Mouse (Mus musculus) heart, embryonic 14.5 days (tissue): ENCODE data around the gene Agr3. TPM values are rescaled to one million over a fixed set of nuclear protein-coding genes. Genes with fewer than 3 reads are reported as not detected.

ENCODE experiments used
- ATAC-seq: fragments of 200-750 bp; cut with Nextera tagmentation; 2 replicates; pipeline ENCODE4 v1.8.0; 2017; ENCODE audit warnings: low read depth, moderate TSS enrichment; ENCODE audit not compliant: insufficient number of reproducible peaks, insufficient read depth, low FRiP score
- H3K27ac ChIP-seq, 2 experiments: fragments of 200-500 bp in 1 of 2; fragments of 300-500 bp in 1 of 2; sonication (generic) in 1 of 2; replicated peaks in 1 of 2; 2 replicates each; pipeline ENCODE4 v1.5.1; 2012 to 2014; ENCODE audit warnings: low read depth in 2 of 2, low read length in 2 of 2, control low read depth in 1 of 2, mild to moderate bottlenecking in 1 of 2, mixed read lengths in 1 of 2; ENCODE audit not compliant: control insufficient read depth in 1 of 2, insufficient read depth in 1 of 2
- H3K27me3 ChIP-seq: fragments of 300-500 bp; sonication (generic); 2 replicates; pipeline ENCODE4 v1.6.1; 2014; ENCODE audit warnings: mild to moderate bottlenecking, low read length, control low read depth; ENCODE audit not compliant: control insufficient read depth, insufficient read depth
- H3K36me3 ChIP-seq: fragments of 300-500 bp; sonication (generic); 2 replicates; pipeline ENCODE4 v1.6.1; 2014; ENCODE audit warnings: mild to moderate bottlenecking, control low read depth, low read length, mixed read lengths; ENCODE audit not compliant: control insufficient read depth, insufficient read depth
- H3K4me1 ChIP-seq, 2 experiments: fragments of 200-500 bp in 1 of 2; fragments of 300-500 bp in 1 of 2; sonication (generic) in 1 of 2; 2 replicates each; pipeline ENCODE4 v1.6.1; 2012 to 2014; ENCODE audit warnings: low read length in 2 of 2, control low read depth in 1 of 2, mixed read lengths in 1 of 2; ENCODE audit not compliant: control insufficient read depth in 2 of 2, insufficient read depth in 2 of 2
- H3K4me2 ChIP-seq: fragments of 300-500 bp; sonication (generic); 2 replicates; pipeline ENCODE4 v1.6.1; 2014; ENCODE audit warnings: mild to moderate bottlenecking, low read length
- H3K4me3 ChIP-seq, 2 experiments: fragments of 200-500 bp in 1 of 2; fragments of 300-500 bp in 1 of 2; sonication (generic) in 1 of 2; 2 replicates each; pipeline ENCODE4 v1.5.1; 2012 to 2014; ENCODE audit warnings: low read length in 2 of 2, mild to moderate bottlenecking in 2 of 2, control low read depth in 1 of 2, low read depth in 1 of 2, moderate library complexity in 1 of 2; ENCODE audit not compliant: control insufficient read depth in 1 of 2, insufficient read depth in 1 of 2
- H3K9ac ChIP-seq: fragments of 300-500 bp; sonication (generic); 2 replicates; pipeline ENCODE4 v1.6.1; 2014; ENCODE audit warnings: mild to moderate bottlenecking, low read length
- H3K9me3 ChIP-seq: fragments of 300-500 bp; sonication (generic); 2 replicates; pipeline ENCODE4 v1.6.1; 2016; ENCODE audit warnings: low read length, control low read depth; ENCODE audit not compliant: control insufficient read depth
- WGBS: fragments of 180-500 bp; shearing (Covaris S2); extraction: QIAGEN DNeasy Blood & Tissue Kit; methylation state at CpG from one replicate; pipeline ENCODE4 v1.1.7; 2014; 5-methylcytosine and 5-hydroxymethylcytosine counted together
- polyA plus RNA-seq: library from polyadenylated mRNA; unstranded; fragments of >200 nt; fragmentation: Nextera tagmentation; extraction: Ambion mirVana; gene quantifications from 2 replicates; pipeline ENCODE4 v1.2.1, GENCODE M21; 2014

The Agr3 gene
- polyA plus RNA-seq, 1 experiment from 2014 or later = not detected

GRCm38 (mm10) chr12:35966098-35966767, 40.8 kb downstream of the Agr3 start:
- Histone ChIP-seq H3K9ac (no peak overlapping the region), H3K4me1 (no peaks in the 10 kb centered on the region), H3K27me3 (no peaks in the 10 kb centered on the region), H3K9me3 (no peaks in the 10 kb centered on the region), H3K4me2 (no peak overlapping the region), H3K27ac (no peak overlapping the region), H3K4me3 (no peak overlapping the region), H3K36me3 (no peaks in the 10 kb centered on the region)
- no peak for ATAC-seq
- 42% methylated on average over 7 of the region's 7 CpGs for WGBS

DNA sequence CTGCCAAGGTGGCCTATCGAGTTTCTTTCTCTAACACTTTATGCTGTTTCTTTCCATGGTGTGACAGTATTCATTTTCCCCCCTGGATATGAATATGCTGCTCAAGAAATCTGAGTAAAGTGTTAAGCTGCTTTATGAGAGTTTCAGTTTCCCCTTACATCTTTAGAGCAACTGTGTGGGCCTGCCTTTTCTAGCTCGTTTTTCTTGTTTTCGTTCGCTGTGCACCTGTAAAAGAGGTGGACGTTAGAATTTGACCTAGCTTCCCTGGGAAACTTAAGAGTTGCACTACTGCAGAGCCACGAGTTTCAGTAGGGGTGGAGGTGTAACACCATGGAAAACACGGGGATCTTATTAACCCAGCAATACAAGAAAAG, 41.3 kb downstream of the Agr3 start:
- WGBS = 74% methylated on average over 7 of the region's 7 CpGs
- no peaks in the 10 kb centered on the region for H3K27me3 ChIP-seq
- H3K36me3 ChIP-seq = no peaks in the 10 kb centered on the region
- H3K4me2 ChIP-seq = no peak overlapping the region
- H3K9ac ChIP-seq = no peak overlapping the region
- no peaks in the 10 kb centered on the region for H3K4me1 ChIP-seq
- H3K9me3 ChIP-seq = no peaks in the 10 kb centered on the region
- no peak overlapping the region for H3K4me3 ChIP-seq
- ATAC-seq = no peak
- H3K27ac ChIP-seq = no peak overlapping the region

DNA sequence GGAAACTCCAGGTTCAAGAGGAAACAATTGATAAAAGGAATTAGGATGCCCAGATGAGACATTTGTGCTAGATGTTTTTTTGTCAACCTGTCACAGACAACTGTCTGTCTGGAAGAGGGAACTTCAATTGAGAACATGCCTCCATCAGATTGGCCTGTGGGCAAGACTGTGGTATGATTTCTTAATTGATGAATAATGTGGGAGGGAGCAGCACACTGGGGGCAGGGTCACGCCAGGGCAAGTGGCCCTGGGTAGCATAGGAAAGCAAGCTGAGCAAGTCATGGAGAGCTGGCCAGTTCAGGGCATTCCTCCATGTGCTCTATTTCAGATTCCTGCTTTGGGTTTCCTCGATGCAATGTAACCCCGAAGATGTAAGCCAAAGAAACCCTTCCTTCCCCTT, 50.5 kb downstream of the Agr3 start:
- H3K4me1 ChIP-seq = no peaks in the 10 kb centered on the region
- H3K4me2 ChIP-seq = no peak overlapping the region
- no peak overlapping the region for H3K27ac ChIP-seq
- 72% methylated on average over 3 of the region's 3 CpGs for WGBS
- no peak overlapping the region for H3K9ac ChIP-seq
- no peaks in the 10 kb centered on the region for H3K9me3 ChIP-seq
- ATAC-seq = no peak
- H3K4me3 ChIP-seq = no peak overlapping the region
- no peaks in the 10 kb centered on the region for H3K36me3 ChIP-seq
- no peaks in the 10 kb centered on the region for H3K27me3 ChIP-seq

GRCm38 (mm10) chr12:35977633-35978246, 52.3 kb downstream of the Agr3 start:
- Histone ChIP-seq H3K4me1 (peaks cover 2 to 6% of the 10 kb centered on the region in 2 experiments), H3K9ac (no peak overlapping the region), H3K4me3 (no peak overlapping the region), H3K4me2 (no peak overlapping the region), H3K36me3 (no peaks in the 10 kb centered on the region), H3K27me3 (no peaks in the 10 kb centered on the region), H3K27ac (no peak overlapping the region), H3K9me3 (no peaks in the 10 kb centered on the region)
- ATAC-seq = no peak
- WGBS = 62% methylated on average over 6 of the region's 6 CpGs

DNA sequence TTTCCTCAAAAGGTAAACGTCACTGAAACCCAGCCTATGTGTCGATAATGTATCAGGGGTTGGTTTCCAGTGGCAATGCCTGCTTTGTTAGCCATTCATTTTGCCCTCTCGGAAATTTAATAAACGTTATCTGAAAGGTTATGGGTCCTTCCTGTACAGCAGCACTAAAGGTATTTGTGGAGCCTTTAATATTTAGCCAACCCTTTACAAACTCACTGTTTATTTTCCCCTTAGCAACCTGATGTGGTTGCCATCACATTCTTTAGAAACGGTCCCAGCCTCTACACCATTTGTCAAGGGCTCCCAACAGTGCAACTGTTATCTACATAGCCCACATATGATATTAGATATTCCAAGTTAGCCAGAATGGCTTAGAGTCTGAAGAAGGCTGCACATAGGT, 54.2 kb downstream of the Agr3 start:
- H3K36me3 ChIP-seq = no peaks in the 10 kb centered on the region
- H3K9me3 ChIP-seq = no peaks in the 10 kb centered on the region
- H3K4me1 ChIP-seq = peaks cover 2 to 6% of the 10 kb centered on the region in 2 experiments
- no peak overlapping the region for H3K4me2 ChIP-seq
- WGBS = 68% methylated on average over 5 of the region's 5 CpGs
- H3K9ac ChIP-seq = no peak overlapping the region
- H3K27me3 ChIP-seq = no peaks in the 10 kb centered on the region
- no peak overlapping the region for H3K4me3 ChIP-seq
- no peak overlapping the region for H3K27ac ChIP-seq
- ATAC-seq = no peak

DNA sequence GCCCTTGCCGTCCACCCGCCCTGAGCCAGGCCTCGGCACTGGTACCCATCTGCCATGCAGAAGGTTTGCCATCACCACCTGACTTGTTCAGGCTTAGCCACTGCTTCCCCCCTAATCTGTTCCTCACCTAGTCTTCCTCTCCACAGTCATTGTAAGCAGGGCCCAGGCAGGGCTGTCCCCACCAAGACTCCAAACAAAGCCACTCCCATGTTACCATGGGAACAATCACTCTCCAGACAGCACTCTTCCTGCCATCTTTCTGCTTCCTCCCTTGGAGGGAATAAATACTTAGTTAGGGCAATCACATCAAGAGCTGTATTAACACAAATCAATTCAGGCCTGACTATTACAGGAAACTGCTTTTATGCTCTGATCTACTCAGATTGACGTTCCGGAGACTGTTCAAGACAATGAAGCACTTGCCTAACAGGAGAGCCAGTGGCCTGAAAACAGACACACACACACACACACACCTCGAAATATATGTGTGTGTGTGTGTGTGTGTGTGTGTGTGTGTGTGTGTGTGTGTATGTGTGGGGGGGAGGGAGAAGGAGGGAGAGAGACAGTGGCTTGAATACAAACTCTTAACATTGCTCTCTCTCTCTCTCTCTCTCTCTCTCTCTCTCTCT, 56.4 kb downstream of the Agr3 start:
- Histone ChIP-seq H3K9ac (no peak overlapping the region), H3K4me3 (no peak overlapping the region), H3K4me1 (peaks cover 2 to 6% of the 10 kb centered on the region in 2 experiments), H3K9me3 (no peaks in the 10 kb centered on the region), H3K27me3 (no peaks in the 10 kb centered on the region), H3K36me3 (no peaks in the 10 kb centered on the region), H3K27ac (no peak overlapping the region), H3K4me2 (peak overlapping the region; percentile 9; the same call in 1 of the 2 replicates)
- 39% methylated on average over 6 of the region's 6 CpGs for WGBS
- peak; percentile 81 for ATAC-seq

GRCm38 (mm10) chr12:35983472-35983871, 58.1 kb downstream of the Agr3 start:
- Histone ChIP-seq H3K27ac (no peak overlapping the region), H3K4me1 (peaks cover 2 to 6% of the 10 kb centered on the region in 2 experiments), H3K9me3 (no peaks in the 10 kb centered on the region), H3K36me3 (no peaks in the 10 kb centered on the region), H3K9ac (no peak overlapping the region), H3K27me3 (no peaks in the 10 kb centered on the region), H3K4me2 (no peak overlapping the region), H3K4me3 (no peak overlapping the region)
- no peak for ATAC-seq
- WGBS = 91% methylated on average over 9 of the region's 9 CpGs
